Mouse (Mus musculus) CD8-positive naive resting alpha-beta T cell, adult 2 months (primary cell): ENCODE results near the gene Olfr1223.
"Not testable (repeated sequence)": the region's sequence is repeated elsewhere in the genome, so short reads cannot be mapped to it uniquely, and the experiment has no call there.

Experiments
- DNase-seq, 2 experiments: peaks; one replicate each; pipeline ENCODE4 v3.0.0; 2022; ENCODE audit warnings: low read depth in 2 of 2, low spot score in 2 of 2

Olfr1223 gene

GRCm38 (mm10) chr2:89151460-89151859 lies at the start of gene Olfr1223:
Gene Olfr1223, minus strand, starts transcription at chr2:89151560.
- no peak for DNase-seq

GRCm38 (mm10) chr2:89199948-89200347 lies 48.6 kb upstream of the Olfr1223 start, which contains the start of gene Olfr1226:
Gene Olfr1226, minus strand, starts transcription at chr2:89200048.
- no peak for DNase-seq

- no peak for DNase-seq
Measured at GRCm38 (mm10) chr2:89196325-89196982, 45.1 kb upstream of the Olfr1223 start.

- no peak for DNase-seq
Measured at GRCm38 (mm10) chr2:89174569-89174968, 23.2 kb upstream of the Olfr1223 start, which contains the start of gene Olfr1225. Gene Olfr1225, minus strand, starts transcription at chr2:89174669.

GRCm38 (mm10) chr2:89164711-89165110 lies 13.4 kb upstream of the Olfr1223 start:
- DNase-seq, result not testable (repeated sequence)

GRCm38 (mm10) chr2:89163991-89164390 lies 12.6 kb upstream of the Olfr1223 start, which contains the start of gene Olfr1224-ps1:
Gene Olfr1224-ps1, minus strand, starts transcription at chr2:89164091.
- DNase-seq, result not testable (repeated sequence)

- no peak for DNase-seq
Measured at GRCm38 (mm10) chr2:89132954-89133353, 18.4 kb downstream of the Olfr1223 start, which contains the start of gene Olfr1222. Gene Olfr1222, minus strand, starts transcription at chr2:89133054.

- no peak for DNase-seq
Measured at GRCm38 (mm10) chr2:89117183-89117582, 34.2 kb downstream of the Olfr1223 start, which contains the start of gene Olfr1221. Gene Olfr1221, minus strand, starts transcription at chr2:89117283.

GRCm38 (mm10) chr2:89106735-89107134 lies 44.6 kb downstream of the Olfr1223 start, which contains the start of gene Olfr1220:
Gene Olfr1220, minus strand, starts transcription at chr2:89106835.
- no peak for DNase-seq

GRCm38 (mm10) chr2:89105651-89106050 lies 45.7 kb downstream of the Olfr1223 start:
- DNase-seq, result no peak

GRCm38 (mm10) chr2:89093848-89094247 lies 57.5 kb downstream of the Olfr1223 start:
- DNase-seq, result no peak
